8 mouse cellular contexts compared by ENCODE assay signal in the genomic region with DNA sequence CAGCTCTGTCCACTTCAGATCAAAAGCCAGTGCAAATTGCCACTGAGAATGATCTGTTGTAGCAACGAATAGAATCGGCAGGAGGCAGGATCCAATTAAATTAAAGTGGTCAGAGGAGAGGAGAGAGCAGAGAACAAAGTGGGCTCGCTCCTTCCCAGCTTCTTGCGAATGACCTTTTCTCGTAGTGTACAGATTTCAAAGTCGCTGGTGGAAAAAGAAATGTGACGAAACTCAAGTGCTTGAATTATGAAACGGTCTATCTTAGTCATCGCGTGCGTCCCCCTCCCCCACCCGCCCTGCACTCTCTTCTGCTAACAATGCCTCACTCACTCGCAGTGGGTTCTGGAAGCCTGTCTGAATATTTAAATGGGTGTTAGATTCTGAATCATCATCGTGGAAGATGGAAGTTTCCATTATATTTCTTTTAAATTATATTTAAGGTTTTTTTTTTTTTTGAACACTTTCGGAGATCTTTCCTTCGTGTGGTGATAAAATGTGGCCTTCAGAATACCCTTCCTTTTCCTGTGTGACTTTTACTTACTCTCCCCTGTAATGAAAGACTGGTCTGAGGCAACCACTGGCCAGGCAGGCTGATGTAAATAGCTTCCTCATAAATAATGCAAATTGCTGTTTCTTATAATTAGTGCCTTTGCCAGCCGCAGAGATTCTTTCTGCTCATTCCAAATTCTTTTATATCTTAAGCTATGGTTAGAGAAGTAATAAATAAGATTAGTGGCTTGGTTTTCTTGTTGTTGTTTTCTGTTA. TPM values are rescaled to one million over a fixed set of nuclear protein-coding genes. Genes with fewer than 3 reads are reported as not detected.
DNase-seq lines count a peak whose midpoint lies in the region; ATAC-seq and TF ChIP-seq lines count a peak whose summit lies in the region.

No protein-coding gene starts in this region.

- H3K4me3 ChIP-seq in kidney, postnatal 0 days (replicated peaks; ENCODE audit: low read depth, low read length) = no peak overlapping the region
- peak overlapping the region; percentile 14; the same call in 1 of the 2 replicates for H3K4me3 ChIP-seq in embryonic fibroblast, embryonic 13.5 days (ENCODE audit: insufficient read depth, low read length)
- H3K4me3 ChIP-seq in limb, embryonic 15.5 days = no peak overlapping the region
- peak overlapping the region; percentile 25 for H3K4me3 ChIP-seq in neural tube, embryonic 13.5 days

- H3K27ac ChIP-seq in kidney, postnatal 0 days = no peak overlapping the region
- peak overlapping the region; percentile 47; the same call in 1 of the 2 replicates for H3K27ac ChIP-seq in embryonic fibroblast, embryonic 13.5 days (ENCODE audit: insufficient read depth, low read length)
- no peak overlapping the region for H3K27ac ChIP-seq in limb, embryonic 15.5 days
- H3K27ac ChIP-seq in neural tube, embryonic 13.5 days (replicated peaks) = peak overlapping the region; percentile 52; the same call in 1 of the 2 replicates

- no peaks in the 10 kb centered on the region for H3K9me3 ChIP-seq in kidney, postnatal 0 days (replicated peaks; ENCODE audit: low read length)
- H3K9me3 ChIP-seq in limb, embryonic 15.5 days = no peaks in the 10 kb centered on the region
- H3K9me3 ChIP-seq in neural tube, embryonic 13.5 days = no peaks in the 10 kb centered on the region

- no peak for TF ChIP-seq POLR2A in embryonic fibroblast, embryonic 13.5 days (IDR thresholded peaks at IDR 0.05; ENCODE audit: low read depth, low read length)

- WGBS in kidney, postnatal 0 days = 10% methylated on average over 17 of the region's 17 CpGs
- 11% methylated on average over 17 of the region's 17 CpGs for WGBS in limb, embryonic 15.5 days
- WGBS in neural tube, embryonic 13.5 days = 3% methylated on average over 17 of the region's 17 CpGs

- no peaks in the 10 kb centered on the region for H3K27me3 ChIP-seq in kidney, postnatal 0 days (ENCODE audit: insufficient read depth, low read length)
- H3K27me3 ChIP-seq in limb, embryonic 15.5 days = no peaks in the 10 kb centered on the region
- H3K27me3 ChIP-seq in neural tube, embryonic 13.5 days = no peaks in the 10 kb centered on the region

- ATAC-seq in kidney, postnatal 0 days (replicated peaks; ENCODE audit: low FRiP score, low read depth) = no peak
- ATAC-seq in limb, embryonic 15.5 days (ENCODE audit: insufficient number of reproducible peaks, low FRiP score, low TSS enrichment, low read depth) = no peak
- 0 out of 2 replicates have a peak, but pooled peaks have one; percentile 17 for ATAC-seq in neural tube, embryonic 13.5 days (ENCODE audit: low read depth)

- H3K4me1 ChIP-seq in kidney, postnatal 0 days (replicated peaks; ENCODE audit: insufficient read depth, low read length) = no peaks in the 10 kb centered on the region
- no peaks in the 10 kb centered on the region; the same call in 1 of the 2 replicates for H3K4me1 ChIP-seq in embryonic fibroblast, embryonic 13.5 days (ENCODE audit: control insufficient read depth, insufficient read depth, low read length)
- H3K4me1 ChIP-seq in limb, embryonic 15.5 days = peaks cover 5% of the 10 kb centered on the region
- H3K4me1 ChIP-seq in neural tube, embryonic 13.5 days (replicated peaks) = peaks cover 23% of the 10 kb centered on the region

- peak overlapping the region; percentile 35; the same call in 1 of the 2 replicates for H3K4me2 ChIP-seq in kidney, postnatal 0 days (ENCODE audit: low read length)
- 0 out of 2 replicates have a peak overlapping the region, but pooled peaks have one; percentile 22 for H3K4me2 ChIP-seq in limb, embryonic 15.5 days
- H3K4me2 ChIP-seq in neural tube, embryonic 13.5 days = peak overlapping the region; percentile 52

- H3K9ac ChIP-seq in kidney, postnatal 0 days (ENCODE audit: low read depth, low read length) = no peak overlapping the region
- no peak overlapping the region for H3K9ac ChIP-seq in limb, embryonic 15.5 days
- peak overlapping the region; percentile 56 for H3K9ac ChIP-seq in neural tube, embryonic 13.5 days

- H3K36me3 ChIP-seq in kidney, postnatal 0 days (ENCODE audit: insufficient read depth, low read length) = no peaks in the 10 kb centered on the region
- no peaks in the 10 kb centered on the region for H3K36me3 ChIP-seq in limb, embryonic 15.5 days
- no peaks in the 10 kb centered on the region for H3K36me3 ChIP-seq in neural tube, embryonic 13.5 days

- TF ChIP-seq CTCF in kidney, postnatal 0 days (IDR thresholded peaks at IDR 0.05; ENCODE audit: low read depth) = no peak
- no peak for TF ChIP-seq CTCF in embryonic fibroblast, embryonic 13.5 days (IDR thresholded peaks at IDR 0.05; ENCODE audit: borderline replicate concordance, insufficient read depth, low read length)

- DNase-seq in kidney, postnatal 0 days (ENCODE audit: low spot score) = peak; percentile 45
- DNase-seq in kidney, adult 9 months = no peak
- DNase-seq in adrenal gland, postnatal 10 days = peak; percentile 45
- DNase-seq in ovary, postnatal 36 days (ENCODE audit: low spot score) = no peak
- no peak for DNase-seq in left cerebral cortex, adult 11 months (ENCODE audit: low spot score)

RNA-seq across cellular contexts. Expression of gene Cfap54, which starts 2.0 kb away (rescaled TPM):
- polyA plus RNA-seq in kidney, postnatal 0 days (2015; fragmentation: Nextera tagmentation; extraction: Ambion mirVana) = 0.52 and 0.80 TPM in 2 replicates
- total RNA-seq in adrenal gland, postnatal 10 days (2021) = 10 to 100 TPM in 1 of 2 experiments, 1 to 10 TPM in 1; 7.3 to 10.2 TPM
- polyA plus RNA-seq in embryonic fibroblast, embryonic 13.5 days (2011; ENCODE audit: insufficient read length, low read depth, missing spikeins) = 0.20 and 0.23 TPM in 2 replicates
- polyA plus RNA-seq in limb, embryonic 15.5 days (2015; fragmentation: Nextera tagmentation; extraction: Ambion mirVana) = 0.06 and 0.10 TPM in 2 replicates
- polyA plus RNA-seq in neural tube, embryonic 13.5 days (2015; fragmentation: Nextera tagmentation; extraction: Ambion mirVana) = 0.88 and 1.3 TPM in 2 replicates

Comparison
In these comparisons a context has a peak if more than half of its experiments do, and no peak if none do; other contexts are left out.
1. DNase-seq: peak in kidney, postnatal 0 days (single experiment) and adrenal gland, postnatal 10 days (single experiment); none in kidney, adult 9 months (single experiment), ovary, postnatal 36 days (single experiment) and left cerebral cortex, adult 11 months (single experiment).
2. H3K27ac ChIP-seq: peak in embryonic fibroblast, embryonic 13.5 days (single experiment) and neural tube, embryonic 13.5 days (single experiment); none in kidney, postnatal 0 days (single experiment) and limb, embryonic 15.5 days (single experiment).
3. H3K4me3 ChIP-seq: peak in embryonic fibroblast, embryonic 13.5 days (single experiment) and neural tube, embryonic 13.5 days (single experiment); none in kidney, postnatal 0 days (single experiment) and limb, embryonic 15.5 days (single experiment).
4. Peak in every context shown above with its lines, with median percentiles within 50 percentile points of each other: H3K4me2 ChIP-seq.